Mouse (Mus musculus) bone marrow macrophage, adult 2 months (primary cell): ENCODE data around the gene Ydjc. TPM values are rescaled to one million over a fixed set of nuclear protein-coding genes. Genes with fewer than 3 reads are reported as not detected.
A peak's percentile ranks its signal among the peaks of the same experiment; 100 is the strongest.

ENCODE experiments used
- H3K27ac ChIP-seq: 2 replicates; pipeline ENCODE4 v1.5.1; 2012; ENCODE audit warnings: low read depth, low read length; ENCODE audit not compliant: insufficient read depth
- H3K4me1 ChIP-seq: 2 replicates; pipeline ENCODE4 v1.6.1; 2012; ENCODE audit warnings: low read length; ENCODE audit not compliant: control insufficient read depth, insufficient read depth
- H3K4me3 ChIP-seq: 2 replicates; pipeline ENCODE4 v1.5.1; 2012; ENCODE audit warnings: mild to moderate bottlenecking, low read length, moderate library complexity; ENCODE audit not compliant: insufficient read depth
- CTCF ChIP-seq: IDR thresholded peaks from 2 replicates; pipeline ENCODE4 v1.5.1; 2012; ENCODE audit warnings: low read depth, mild to moderate bottlenecking, low read length, moderate library complexity
- POLR2A ChIP-seq: IDR thresholded peaks from 2 replicates; pipeline ENCODE4 v1.6.1; 2012; ENCODE audit warnings: mild to moderate bottlenecking, low read depth, low read length, borderline replicate concordance
- polyA plus RNA-seq: library from polyadenylated mRNA; stranded (reverse); fragments of >200 nt; gene quantifications from 2 replicates; pipeline ENCODE4 v1.2.4, GENCODE M21; 2012; ENCODE audit not compliant: missing spikeins, insufficient read depth, insufficient read length

Ydjc gene
- polyA plus RNA-seq: 2.0 and 3.5 TPM in 2 replicates

DNA sequence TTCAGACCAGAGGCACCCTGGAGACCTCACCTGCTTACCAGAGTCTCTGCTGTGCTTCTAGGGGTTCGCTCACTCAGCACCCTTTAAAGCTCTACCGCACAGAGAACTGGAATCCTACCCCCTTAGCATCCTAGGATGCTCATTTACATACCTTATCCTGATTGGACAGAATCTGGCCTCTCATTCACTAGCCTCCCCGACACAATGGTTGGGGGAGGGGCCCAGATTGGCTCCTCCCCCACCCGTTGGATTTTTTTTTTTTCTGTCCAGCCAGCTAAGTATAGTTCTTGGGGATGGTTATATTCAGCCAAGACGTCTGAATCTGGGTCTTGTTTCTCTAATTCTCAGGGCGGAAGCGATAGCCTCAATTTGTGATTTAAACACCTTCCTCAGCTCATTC, at the start of gene Ydjc:
Ydjc (plus strand) TSS at position 283 of the 400 bp plus-strand sequence.
- Histone ChIP-seq H3K27ac (no peak within 1 kb of the TSS), H3K4me1 (peaks cover 3% of the 10 kb centered on the region; the same call in 1 of the 2 replicates), H3K4me3 (no peak within 1 kb of the TSS)
- TF ChIP-seq POLR2A (no peak), CTCF (no peak)

DNA sequence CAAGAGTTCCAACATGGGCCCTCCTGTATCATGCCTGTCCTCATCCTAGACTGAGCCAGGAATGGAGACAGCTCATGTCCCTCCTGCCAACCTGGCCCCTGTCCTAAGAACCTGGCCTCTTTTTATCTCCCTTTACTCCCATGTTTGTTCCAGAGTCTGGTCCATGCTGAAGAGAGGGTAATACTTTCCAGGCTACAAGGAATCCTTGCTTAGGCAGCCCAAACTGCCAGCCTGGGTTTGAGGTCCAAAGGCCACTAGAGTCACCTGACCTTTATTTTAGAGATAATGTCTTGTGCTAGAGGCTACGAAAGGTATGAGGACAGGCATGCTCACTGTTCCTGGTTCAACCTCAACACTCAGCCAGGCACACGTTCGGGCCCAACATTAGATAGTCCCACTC, 47.5 kb upstream of the Ydjc start:
- TF ChIP-seq POLR2A (no peak), CTCF (no peak)
- Histone ChIP-seq H3K4me1 (peaks cover under 1% of the 10 kb centered on the region), H3K27ac (no peak overlapping the region), H3K4me3 (no peak overlapping the region)

DNA sequence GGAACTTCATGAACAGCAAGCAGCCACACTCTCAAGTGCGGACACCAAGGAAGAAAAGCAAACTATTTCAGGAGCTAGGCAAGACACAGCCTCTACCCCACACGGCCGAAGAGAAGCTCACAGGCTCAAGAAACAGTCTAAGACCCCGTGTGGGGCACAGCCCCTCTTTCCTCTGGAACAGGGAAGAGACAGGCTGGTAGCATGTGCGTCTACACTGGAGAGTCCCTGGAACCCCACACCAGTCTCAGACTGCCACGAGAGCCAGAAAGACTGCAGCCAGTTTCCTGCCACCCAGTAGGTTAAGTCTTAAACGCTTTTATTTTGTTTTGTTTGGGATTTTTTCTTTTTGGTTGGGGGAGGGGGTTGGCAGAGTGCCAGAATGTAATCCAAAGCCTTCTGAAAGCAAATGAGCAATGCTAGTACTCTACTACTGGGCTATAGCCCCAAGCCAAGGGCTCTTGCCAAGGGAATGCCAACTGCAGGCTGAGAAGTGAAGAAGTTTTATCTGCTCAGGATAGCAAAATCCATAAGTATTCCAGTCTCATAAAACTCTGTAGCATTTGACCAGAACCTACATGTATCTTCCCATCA, 41.7 kb upstream of the Ydjc start:
- Histone ChIP-seq H3K4me3 (no peak overlapping the region), H3K4me1 (peaks cover 2% of the 10 kb centered on the region), H3K27ac (no peak overlapping the region)
- TF ChIP-seq POLR2A: no peak
- TF ChIP-seq CTCF: no peak

DNA sequence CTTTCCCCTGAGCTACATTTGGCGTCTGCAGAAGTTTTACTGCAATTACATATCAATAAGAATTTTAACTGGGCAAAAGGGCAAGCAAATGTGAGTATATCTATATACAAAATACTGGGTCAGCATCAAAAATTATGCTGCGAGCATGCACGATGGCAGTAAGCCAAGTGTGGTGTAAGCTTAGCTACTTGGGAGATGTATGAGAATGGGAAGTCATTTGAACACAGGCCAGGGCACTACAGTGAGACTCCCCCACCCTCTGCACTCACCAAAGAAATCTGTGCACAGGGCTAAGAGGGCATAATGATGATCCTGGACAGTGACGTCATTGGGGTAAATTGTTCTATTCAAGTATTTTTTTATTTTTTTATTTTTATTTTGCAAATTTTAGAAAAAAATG, 39.8 kb upstream of the Ydjc start:
- no peak overlapping the region for H3K27ac ChIP-seq
- TF ChIP-seq POLR2A (no peak), CTCF (no peak)
- H3K4me3 ChIP-seq: no peak overlapping the region
- H3K4me1 ChIP-seq: peaks cover 4% of the 10 kb centered on the region

DNA sequence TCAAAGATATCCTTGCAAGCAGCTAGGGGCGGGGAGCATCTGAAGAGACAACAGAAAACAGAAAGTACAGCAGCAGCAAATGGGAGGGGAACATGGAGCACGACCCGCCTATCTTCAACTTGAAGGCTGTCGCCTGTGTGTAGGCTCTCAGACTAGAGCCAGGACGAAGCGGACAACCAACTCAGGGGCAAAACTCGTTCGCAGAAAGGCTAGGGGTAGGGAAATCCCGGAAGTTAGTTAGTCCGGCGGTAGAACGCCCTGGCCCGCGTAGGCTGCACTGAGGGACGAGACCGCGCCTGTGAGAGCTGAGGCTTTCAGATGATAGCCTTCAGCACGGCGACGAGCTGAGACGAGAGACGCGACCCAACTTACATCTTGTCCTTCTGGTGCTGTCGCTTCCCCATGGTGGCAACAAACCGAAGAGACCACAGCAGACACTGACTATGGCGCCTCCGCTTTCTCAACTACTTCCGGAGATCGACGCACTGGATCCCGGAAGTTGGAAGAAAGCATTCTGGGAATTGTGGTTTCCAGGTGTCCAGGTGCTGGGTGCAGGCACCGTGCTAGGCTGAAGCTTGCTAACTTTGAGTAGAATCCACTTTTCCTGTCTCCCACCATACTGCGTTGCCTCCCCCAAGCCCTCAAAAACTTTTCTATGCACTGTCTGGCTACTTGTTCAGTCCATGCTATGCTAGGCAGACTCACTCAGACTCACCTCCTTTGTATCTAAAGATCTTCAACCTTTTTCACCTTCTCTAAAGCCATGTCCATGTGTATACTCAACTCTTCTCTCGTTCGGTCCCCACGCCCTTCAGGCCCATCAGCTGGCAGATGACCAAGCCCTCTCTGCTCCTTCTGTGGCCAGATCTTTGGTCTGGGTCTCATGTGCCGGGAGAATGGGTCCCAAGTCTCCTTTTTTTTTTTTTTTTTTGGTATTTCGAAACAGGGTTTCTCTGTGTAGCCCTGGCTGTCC, 33.4 kb upstream of the Ydjc start, which contains the start of gene Ppil2:
Ppil2 (minus strand) TSS at position 487 of the 973 bp plus-strand sequence.
- Histone ChIP-seq H3K27ac (peak within 1 kb of the TSS; percentile 74), H3K4me3 (peak within 1 kb of the TSS; percentile 96), H3K4me1 (peaks cover 9% of the 10 kb centered on the region)
- TF ChIP-seq CTCF (no peak), POLR2A (no peak)

DNA sequence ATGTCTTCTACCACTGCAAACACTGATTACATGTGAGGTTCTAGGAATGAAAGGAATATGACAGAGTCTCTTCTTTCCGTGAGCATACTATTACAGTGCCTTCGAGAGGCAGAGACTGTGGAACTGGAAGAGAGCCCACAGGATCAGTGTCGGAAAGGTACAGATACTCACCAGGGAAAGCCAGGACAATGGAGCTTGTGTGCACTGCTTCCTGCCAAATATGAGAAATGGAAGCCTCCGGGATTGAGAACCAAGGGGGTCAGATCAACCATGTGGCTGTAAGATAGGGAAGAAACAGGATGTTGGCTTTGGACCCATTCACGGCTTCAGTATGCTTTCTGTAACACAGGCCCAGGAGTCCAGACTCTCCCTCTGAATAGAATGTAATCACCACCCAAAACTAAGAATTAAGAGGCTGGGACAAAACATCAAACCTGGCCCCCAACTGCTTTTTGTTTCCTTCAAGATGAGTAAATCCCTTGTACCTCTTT, 27.1 kb upstream of the Ydjc start:
- Histone ChIP-seq H3K4me3 (no peak overlapping the region), H3K4me1 (no peaks in the 10 kb centered on the region), H3K27ac (no peak overlapping the region)
- no peak for TF ChIP-seq POLR2A
- TF ChIP-seq CTCF: no peak

DNA sequence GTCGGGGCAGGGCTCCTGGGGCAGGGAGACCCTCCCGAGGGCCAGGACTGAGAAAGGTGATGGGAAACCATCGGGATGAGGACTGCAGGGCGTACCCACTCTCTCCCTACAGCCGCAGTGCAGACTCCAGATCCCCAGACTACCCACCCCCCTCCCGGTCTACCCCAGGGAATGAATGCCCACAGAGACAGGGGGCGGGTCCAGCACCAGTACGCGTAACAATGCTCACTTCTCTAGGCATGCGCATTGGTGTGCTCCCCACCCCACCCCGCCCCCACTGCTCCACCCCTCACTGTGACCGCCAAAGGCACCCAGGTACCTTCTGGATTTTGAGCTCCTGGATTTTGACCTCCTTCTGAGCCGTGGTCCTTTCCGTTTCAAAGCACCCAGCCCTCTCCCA, 22.9 kb upstream of the Ydjc start:
- TF ChIP-seq CTCF: no peak
- TF ChIP-seq POLR2A: no peak
- Histone ChIP-seq H3K4me1 (peaks cover 8% of the 10 kb centered on the region; the same call in 1 of the 2 replicates), H3K27ac (no peak overlapping the region), H3K4me3 (no peak overlapping the region)

DNA sequence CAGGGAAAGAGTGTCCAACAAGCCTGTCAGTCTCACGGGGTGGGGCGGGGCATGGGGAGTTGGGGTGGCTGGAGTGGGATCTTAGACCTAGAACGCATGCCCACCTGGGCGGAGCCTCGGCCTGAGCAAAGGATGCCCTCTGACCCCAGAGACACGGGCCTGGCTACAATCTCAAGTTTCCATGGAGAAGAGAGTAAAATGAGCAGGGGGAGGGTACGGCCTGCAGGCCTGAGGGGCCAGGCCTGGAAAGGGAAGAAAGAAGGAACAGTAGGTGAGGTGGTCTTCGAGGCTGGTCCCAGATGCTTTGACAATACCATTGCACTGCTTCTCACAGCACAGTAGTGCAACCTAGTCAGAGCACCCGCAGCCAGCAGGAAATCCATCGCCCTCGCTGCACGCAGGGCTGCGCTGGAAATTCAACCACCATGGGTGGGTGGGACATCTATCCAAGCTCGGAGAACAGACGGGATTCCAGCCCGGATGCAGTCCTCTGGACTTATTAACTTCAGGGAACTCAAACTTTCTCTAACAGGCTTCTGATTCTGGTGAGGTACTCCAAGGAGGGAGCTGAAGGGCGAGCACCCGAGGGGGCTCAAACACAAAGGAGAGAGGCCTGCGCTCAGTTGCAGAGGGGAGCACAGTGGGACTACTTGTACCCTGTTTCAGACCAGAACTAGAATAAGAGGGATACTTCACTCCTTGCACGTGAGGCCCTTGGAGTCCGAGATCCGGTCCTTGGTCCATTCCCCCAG, 20.1 kb upstream of the Ydjc start:
- Histone ChIP-seq H3K27ac (peak overlapping the region; percentile 7; the same call in 1 of the 2 replicates), H3K4me3 (peak overlapping the region; percentile 68), H3K4me1 (peaks cover 8% of the 10 kb centered on the region; the same call in 1 of the 2 replicates)
- TF ChIP-seq CTCF: no peak
- no peak for TF ChIP-seq POLR2A

DNA sequence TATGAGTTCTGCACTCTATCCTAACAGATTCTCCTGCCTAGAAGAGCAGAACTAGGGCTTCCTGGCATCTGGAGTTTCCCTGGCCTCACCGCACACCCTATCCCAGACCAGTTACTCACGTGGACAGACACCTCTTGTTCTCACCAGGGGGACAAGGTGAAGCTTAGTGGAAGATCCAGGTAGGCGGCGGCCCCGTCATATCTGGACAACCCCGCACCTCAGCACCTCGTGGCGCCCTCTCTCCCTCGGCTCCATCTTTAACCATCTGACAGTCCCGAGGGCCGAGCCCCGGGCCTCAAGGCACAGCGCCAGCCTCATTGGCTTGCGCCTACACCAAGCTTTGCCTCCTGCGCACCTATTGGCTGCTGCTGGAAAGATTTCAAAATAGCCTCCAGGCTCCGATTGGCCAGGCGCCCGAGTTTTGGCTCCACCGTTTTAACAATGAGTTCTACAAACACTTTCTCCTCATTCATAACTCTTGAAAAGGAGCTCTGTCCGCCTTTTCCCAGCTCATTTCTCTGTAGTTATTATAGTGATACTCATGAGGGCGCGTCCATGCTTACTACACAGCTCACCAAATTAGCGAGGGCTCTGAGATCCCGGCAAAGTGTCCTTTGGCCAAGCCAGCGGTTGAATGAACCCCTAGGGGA, 19.4 kb upstream of the Ydjc start, which contains the start of gene 2610318N02Rik:
2610318N02Rik (minus strand) TSS at position 297 of the 650 bp plus-strand sequence.
- Histone ChIP-seq H3K27ac (peak within 1 kb of the TSS; percentile 7; the same call in 1 of the 2 replicates), H3K4me1 (peaks cover 8% of the 10 kb centered on the region; the same call in 1 of the 2 replicates), H3K4me3 (peak within 1 kb of the TSS; percentile 68)
- no peak for TF ChIP-seq CTCF
- no peak for TF ChIP-seq POLR2A
